Mouse (Mus musculus): Measurements from ENCODE around the gene Zzef1.
A peak's percentile ranks its signal among the peaks of the same experiment; 100 is the strongest.

Gene Zzef1

GRCm38 (mm10) chr11:72917299-72917996, 121.4 kb downstream of the Zzef1 start:
- no peak for DNase-seq (ENCODE audit: low read depth)

GRCm38 (mm10) chr11:72923116-72923515, 127.1 kb downstream of the Zzef1 start:
- DNase-seq (ENCODE audit: low read depth), result no peak

- no peak for DNase-seq (ENCODE audit: low read depth)
Measured at GRCm38 (mm10) chr11:72924458-72924857, 128.4 kb downstream of the Zzef1 start.

GRCm38 (mm10) chr11:72925067-72925466, 129.0 kb downstream of the Zzef1 start:
- no peak for DNase-seq (ENCODE audit: low read depth)

- DNase-seq (ENCODE audit: low read depth), result peak; percentile 63
Measured at GRCm38 (mm10) chr11:72926226-72926890, 130.3 kb downstream of the Zzef1 start.

- DNase-seq (ENCODE audit: low read depth), result no peak
Measured at GRCm38 (mm10) chr11:72928516-72928915, 132.5 kb downstream of the Zzef1 start.

GRCm38 (mm10) chr11:72940208-72941143, 144.4 kb downstream of the Zzef1 start:
- peak; percentile 48 for DNase-seq (ENCODE audit: low read depth)

GRCm38 (mm10) chr11:72944996-72945793, 149.2 kb downstream of the Zzef1 start:
- DNase-seq (ENCODE audit: low read depth), result no peak

GRCm38 (mm10) chr11:72945875-72946559, 150.0 kb downstream of the Zzef1 start:
- no peak for DNase-seq (ENCODE audit: low read depth)

GRCm38 (mm10) chr11:72946560-72947119, 150.6 kb downstream of the Zzef1 start:
- no peak for DNase-seq (ENCODE audit: low read depth)

- no peak for DNase-seq (ENCODE audit: low read depth)
Measured at GRCm38 (mm10) chr11:72947840-72948239, 151.8 kb downstream of the Zzef1 start.

GRCm38 (mm10) chr11:72948254-72948653, 152.2 kb downstream of the Zzef1 start:
- DNase-seq (ENCODE audit: low read depth), result no peak

GRCm38 (mm10) chr11:72951137-72952000, 155.3 kb downstream of the Zzef1 start:
- peak; percentile 25 for DNase-seq (ENCODE audit: low read depth)

GRCm38 (mm10) chr11:72952226-72952625, 156.2 kb downstream of the Zzef1 start:
- peak; percentile 36 for DNase-seq (ENCODE audit: low read depth)

- no peak for DNase-seq (ENCODE audit: low read depth)
Measured at GRCm38 (mm10) chr11:72952697-72953096, 156.7 kb downstream of the Zzef1 start.

GRCm38 (mm10) chr11:72953116-72953439, 157.1 kb downstream of the Zzef1 start:
- DNase-seq (ENCODE audit: low read depth), result no peak

GRCm38 (mm10) chr11:72953440-72954151, 157.6 kb downstream of the Zzef1 start:
- DNase-seq (ENCODE audit: low read depth), result no peak

- DNase-seq (ENCODE audit: low read depth), result no peak
Measured at GRCm38 (mm10) chr11:72954216-72954615, 158.2 kb downstream of the Zzef1 start.

GRCm38 (mm10) chr11:72955339-72955974, 159.4 kb downstream of the Zzef1 start:
- no peak for DNase-seq (ENCODE audit: low read depth)
